In the genomic region with DNA sequence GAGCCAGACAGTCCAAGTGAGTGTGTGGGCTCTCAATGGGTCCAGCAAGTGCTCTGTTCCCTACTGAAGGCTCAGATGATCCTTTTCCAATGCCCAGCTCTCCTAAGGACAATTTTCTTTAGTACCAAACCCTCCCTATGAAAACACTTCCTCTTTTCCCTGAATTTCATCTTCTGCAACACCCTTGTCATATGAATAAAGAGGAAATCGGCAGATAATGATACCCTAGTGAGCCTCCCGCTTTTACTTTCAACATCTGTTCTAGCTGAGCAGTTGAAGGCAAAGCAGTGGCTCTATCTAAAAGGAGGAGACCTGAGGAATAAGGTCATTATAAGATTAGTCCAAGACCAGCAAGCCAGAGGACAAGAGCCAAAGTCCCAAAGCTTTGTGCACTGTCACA, we compare ENCODE assay signal across 28 mouse cellular contexts. TPM values are rescaled to one million over a fixed set of nuclear protein-coding genes. Genes with fewer than 3 reads are reported as not detected.
"Had no signal": no experiment of that assay in that cellular context is flagged by ENCODE, and none has a peak within 500 bp of the region (broad histone marks: within the 10 kb centered on the region; RNA-seq: fewer than 3 reads in every experiment).

No protein-coding gene starts in this region.

- H3K27me3 ChIP-seq: limb, embryonic 13.5 days; midbrain, embryonic 12.5 days; midbrain, embryonic 15.5 days; neural tube, embryonic 12.5 days; neural tube, embryonic 15.5 days had no signal

- H3K4me1 ChIP-seq: limb, embryonic 10.5 days; limb, embryonic 13.5 days; neural tube, embryonic 12.5 days had no signal

- DNase-seq: kidney, adult 18-20 months; kidney, adult 9 months; kidney, postnatal 14 days; kidney, postnatal 4 days; liver, postnatal 0 days; lung, embryonic 14.5 days; right cerebral cortex, postnatal 25 days; thymus, adult 2 months; thymus, postnatal 14 days; thymus, postnatal 4 days had no signal

- H3K4me3 ChIP-seq: limb, embryonic 10.5 days; limb, embryonic 13.5 days; midbrain, embryonic 12.5 days; midbrain, embryonic 15.5 days; neural tube, embryonic 12.5 days; neural tube, embryonic 15.5 days had no signal

- H3K9ac ChIP-seq: limb, embryonic 13.5 days; liver, embryonic 14.5 days; liver, postnatal 0 days; lung, embryonic 14.5 days; midbrain, embryonic 12.5 days; midbrain, embryonic 15.5 days; neural tube, embryonic 12.5 days; neural tube, embryonic 15.5 days had no signal

- H3K9me3 ChIP-seq: limb, embryonic 10.5 days; limb, embryonic 13.5 days; midbrain, embryonic 12.5 days; midbrain, embryonic 15.5 days; neural tube, embryonic 12.5 days; neural tube, embryonic 15.5 days had no signal

- H3K36me3 ChIP-seq: limb, embryonic 10.5 days; limb, embryonic 13.5 days; midbrain, embryonic 12.5 days; midbrain, embryonic 15.5 days; neural tube, embryonic 12.5 days; neural tube, embryonic 15.5 days had no signal

- H3K27ac ChIP-seq: limb, embryonic 10.5 days; limb, embryonic 13.5 days; liver, embryonic 14.5 days; midbrain, embryonic 12.5 days; midbrain, embryonic 15.5 days; neural tube, embryonic 12.5 days; neural tube, embryonic 15.5 days; stomach, postnatal 0 days had no signal

RNA-seq across cellular contexts. Expression of a gene that starts 30.6 kb away (rescaled TPM):
- total RNA-seq: layer of hippocampus, adult 18-20 months; layer of hippocampus, postnatal 14 days; left cerebral cortex, adult 18-20 months; left cerebral cortex, postnatal 25 days had no signal
- polyA plus RNA-seq: limb, embryonic 10.5 days; limb, embryonic 13.5 days; liver, embryonic 11.5 days; liver, embryonic 14.5 days; liver, postnatal 0 days; lung, embryonic 14.5 days; midbrain, embryonic 12.5 days; neural tube, embryonic 12.5 days; neural tube, embryonic 15.5 days; small intestine, adult 2 months; spleen, adult 2 months; stomach, embryonic 14.5 days; stomach, postnatal 0 days; thymus, adult 2 months had no signal

RNA-seq across cellular contexts. Expression of a gene that starts 52.4 kb away (rescaled TPM):
- total RNA-seq: layer of hippocampus, adult 18-20 months; layer of hippocampus, postnatal 14 days; left cerebral cortex, adult 18-20 months; left cerebral cortex, postnatal 25 days had no signal
- polyA plus RNA-seq: kidney, embryonic 16.5 days; limb, embryonic 10.5 days; limb, embryonic 13.5 days; liver, embryonic 11.5 days; liver, embryonic 14.5 days; liver, postnatal 0 days; lung, embryonic 14.5 days; lung, postnatal 0 days; midbrain, embryonic 12.5 days; midbrain, embryonic 15.5 days; neural tube, embryonic 12.5 days; neural tube, embryonic 15.5 days; small intestine, adult 2 months; spleen, adult 2 months; stomach, embryonic 14.5 days; stomach, postnatal 0 days; thymus, adult 2 months had no signal
